In the genomic region with DNA sequence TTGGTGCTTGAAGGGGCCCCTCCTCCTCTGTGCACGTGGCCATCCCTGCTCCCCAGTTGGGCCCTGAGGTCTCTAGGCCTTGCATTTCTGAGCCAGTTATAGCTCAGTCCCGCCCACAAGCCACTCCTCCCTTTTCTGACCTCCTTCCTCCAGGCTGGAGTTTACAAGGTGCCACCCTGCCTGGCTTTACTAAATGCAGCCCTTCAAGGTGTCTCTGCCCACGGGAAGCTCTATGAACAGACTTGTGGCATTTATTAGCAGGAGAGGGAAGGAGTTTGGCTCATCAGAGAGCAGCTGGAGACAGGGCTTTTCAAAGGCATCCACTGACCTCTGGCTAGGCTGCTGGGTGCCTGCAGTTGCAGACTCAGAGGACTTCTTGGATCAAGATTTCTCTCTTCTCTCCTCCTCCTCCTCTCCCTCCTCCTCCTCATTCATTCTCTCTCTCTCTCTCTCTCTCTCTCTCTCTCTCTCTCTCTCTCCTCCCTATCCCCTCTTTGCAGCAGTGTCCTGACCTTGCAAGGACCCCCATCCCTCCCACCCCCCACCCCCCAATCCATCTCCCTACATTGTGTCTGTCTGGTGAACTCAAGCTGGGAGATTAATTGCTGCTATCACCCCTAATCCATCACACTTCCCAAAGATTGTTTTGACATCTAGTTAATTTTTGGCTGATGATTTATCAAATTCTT, we compare ENCODE assay signal across 8 mouse cellular contexts.
A peak's percentile ranks its signal among the peaks of the same experiment; 100 is the strongest.
DNase-seq lines count a peak whose midpoint lies in the region; ATAC-seq lines count a peak whose summit lies in the region.

No protein-coding gene starts in this region.

- no peak overlapping the region for H3K27ac ChIP-seq in heart, embryonic 13.5 days (replicated peaks)
- H3K27ac ChIP-seq in neural tube, embryonic 12.5 days, result no peak overlapping the region

- H3K36me3 ChIP-seq in heart, embryonic 13.5 days, result no peaks in the 10 kb centered on the region
- no peaks in the 10 kb centered on the region for H3K36me3 ChIP-seq in neural tube, embryonic 12.5 days

- no peaks in the 10 kb centered on the region for H3K9me3 ChIP-seq in heart, embryonic 13.5 days
- no peaks in the 10 kb centered on the region for H3K9me3 ChIP-seq in neural tube, embryonic 12.5 days

- H3K4me3 ChIP-seq in heart, embryonic 13.5 days, result no peak overlapping the region
- H3K4me3 ChIP-seq in neural tube, embryonic 12.5 days, result no peak overlapping the region

- WGBS in heart, embryonic 13.5 days, result 10% methylated on average over 3 of the region's 3 CpGs
- WGBS in neural tube, embryonic 12.5 days, result 0% methylated on average over 3 of the region's 3 CpGs

- ATAC-seq in heart, embryonic 13.5 days (ENCODE audit: extremely low read depth, insufficient number of reproducible peaks, low FRiP score, low TSS enrichment), result no peak; the same call in 1 of the 2 replicates
- peak; percentile 79 for ATAC-seq in neural tube, embryonic 12.5 days (ENCODE audit: low FRiP score, low read depth)
- no peak; the same call in 1 of the 2 replicates for ATAC-seq in granulocyte monocyte progenitor cell, adult 5-6 weeks (replicated peaks; ENCODE audit: poor library complexity, severe bottlenecking)
- no peak for ATAC-seq in activated CD4-positive, CD25-positive, alpha-beta regulatory T cell, adult 4 months

- peak; percentile 51 for DNase-seq in MN1 (ENCODE audit: low spot score)
- DNase-seq in adrenal gland, postnatal 36 days, result peak; percentile 60 to 64
- peak; percentile 74 for DNase-seq in kidney, postnatal 10 days
- no peak for DNase-seq in left cerebral cortex, adult 9 months (ENCODE audit: low spot score in 2 of 2)

- H3K4me2 ChIP-seq in heart, embryonic 13.5 days, result no peak overlapping the region
- H3K4me2 ChIP-seq in neural tube, embryonic 12.5 days (replicated peaks), result no peak overlapping the region; the same call in 1 of the 2 replicates

- H3K4me1 ChIP-seq in heart, embryonic 13.5 days, result peaks cover 5% of the 10 kb centered on the region
- peaks cover 15% of the 10 kb centered on the region for H3K4me1 ChIP-seq in neural tube, embryonic 12.5 days

- H3K9ac ChIP-seq in heart, embryonic 13.5 days, result 0 out of 2 replicates have a peak overlapping the region, but pooled peaks have one; percentile 24
- H3K9ac ChIP-seq in neural tube, embryonic 12.5 days, result no peak overlapping the region

- no peaks in the 10 kb centered on the region for H3K27me3 ChIP-seq in heart, embryonic 13.5 days (replicated peaks)
- H3K27me3 ChIP-seq in neural tube, embryonic 12.5 days (replicated peaks), result no peaks in the 10 kb centered on the region

Comparison
In these comparisons a context has a peak if more than half of its experiments do, and no peak if none do; other contexts are left out.
1. DNase-seq: peak in MN1 (single experiment), adrenal gland, postnatal 36 days (2 of 2) and kidney, postnatal 10 days (single experiment); none in left cerebral cortex, adult 9 months (0 of 2).